Mouse (Mus musculus) gastrocnemius, postnatal 4 days (tissue): ENCODE measurements at regions not wholly inside any gene's neighbourhood (a gene's known extent, or its start where the extent isn't known, plus 50 kb on each side); places are given as distances from the start of the nearest gene placed in this dataset.
A peak's percentile ranks its signal among the peaks of the same experiment; 100 is the strongest.
"Not testable (repeated sequence)": the region's sequence is repeated elsewhere in the genome, so short reads cannot be mapped to it uniquely, and the experiment has no call there.

Experiments
- DNase-seq, 2 experiments: peaks; one replicate each; pipeline ENCODE4 v3.0.0; 2021 to 2022; ENCODE audit warnings: low spot score in 2 of 2, mixed read lengths in 2 of 2

DNA sequence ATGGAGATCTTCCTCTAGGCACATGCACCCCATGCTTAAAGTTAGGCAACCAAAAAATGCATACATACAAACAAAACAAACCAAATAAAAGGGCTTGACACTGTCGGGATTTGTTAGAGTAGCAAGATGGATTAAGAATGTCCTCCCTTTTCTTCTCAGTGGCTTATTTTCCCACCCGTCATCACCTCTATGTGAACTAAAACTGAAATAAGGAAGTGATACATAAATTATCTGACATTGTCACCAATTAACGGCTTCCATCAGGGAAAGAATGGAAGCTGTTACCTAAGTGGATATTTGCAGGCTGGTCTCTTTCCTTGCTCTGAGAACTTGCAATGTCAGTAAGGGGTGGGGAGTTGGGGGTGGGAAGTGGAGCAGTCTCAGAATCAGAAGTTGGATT lies 541.5 kb downstream of the Diaph3 start:
- DNase-seq = no peak

GRCm38 (mm10) chr14:86588525-86588924 lies 552.5 kb downstream of the Diaph3 start:
- no peak for DNase-seq

GRCm38 (mm10) chr14:86585959-86586358 lies 555.1 kb downstream of the Diaph3 start:
- DNase-seq = not testable (repeated sequence)

DNA sequence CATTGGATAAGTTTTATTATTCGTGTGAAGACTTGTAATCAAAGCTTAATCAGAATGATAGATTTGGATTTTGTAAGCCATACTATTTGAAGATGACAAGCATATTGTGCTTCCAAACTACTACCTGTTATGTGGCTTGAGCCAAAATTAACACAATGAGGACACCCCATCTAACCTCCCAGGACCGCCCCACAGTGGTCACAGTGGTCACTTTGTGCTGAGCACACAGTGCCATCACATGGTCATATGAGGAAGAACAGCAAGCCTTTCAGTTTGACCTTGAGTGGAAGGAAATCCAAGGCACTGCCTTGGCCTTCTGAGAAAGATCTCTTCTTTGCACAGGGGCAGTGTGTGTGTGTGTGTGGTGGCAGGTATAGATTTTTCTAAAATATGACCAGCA lies 578.3 kb downstream of the Diaph3 start:
- DNase-seq = no peak

GRCm38 (mm10) chr14:86537992-86538391 lies 603.0 kb downstream of the Diaph3 start:
- no peak for DNase-seq

GRCm38 (mm10) chr14:86536341-86537027 lies 604.6 kb downstream of the Diaph3 start:
- DNase-seq = no peak

DNA sequence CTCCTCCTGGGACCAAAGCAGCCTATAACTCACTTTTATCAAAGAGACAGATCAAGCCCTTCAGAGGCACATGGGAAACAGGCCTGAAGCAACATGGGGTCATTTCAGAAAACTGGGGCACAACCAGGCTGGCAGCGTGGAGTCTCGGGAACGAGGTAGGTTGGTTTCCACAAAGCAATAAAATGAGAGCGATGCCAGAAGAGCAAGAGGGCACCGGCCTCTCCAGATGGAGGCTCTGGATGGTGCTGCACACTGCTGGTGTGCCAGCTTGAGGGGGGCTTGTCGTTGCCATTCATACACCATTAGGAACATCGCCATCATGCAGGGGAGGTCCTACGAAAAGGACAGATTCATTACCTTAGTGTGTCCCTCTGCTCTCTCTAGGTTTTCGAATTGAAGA lies 630.6 kb downstream of the Diaph3 start:
- no peak for DNase-seq

DNA sequence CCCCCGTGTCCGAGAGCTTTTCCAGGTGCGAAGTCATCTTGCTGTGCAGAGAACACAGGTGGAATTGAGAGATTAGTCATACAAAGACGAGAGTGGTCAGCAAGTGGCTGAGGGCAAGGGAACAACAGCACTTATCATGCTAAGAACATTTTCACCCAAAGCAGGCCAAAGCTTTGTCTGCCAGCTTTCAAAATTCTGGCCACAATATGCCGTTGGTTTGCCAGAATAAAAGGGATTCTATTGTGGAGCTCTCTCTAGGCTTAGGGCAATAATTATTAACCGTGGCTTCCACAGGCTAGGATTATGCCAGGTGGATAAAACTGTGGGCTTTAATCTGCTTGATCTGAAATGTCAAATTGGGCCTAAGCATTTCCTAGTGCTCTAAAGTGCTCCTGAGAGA lies 631.3 kb downstream of the Diaph3 start:
- DNase-seq = no peak

GRCm38 (mm10) chr14:86506286-86506685 lies 634.7 kb downstream of the Diaph3 start:
- DNase-seq = no peak

DNA sequence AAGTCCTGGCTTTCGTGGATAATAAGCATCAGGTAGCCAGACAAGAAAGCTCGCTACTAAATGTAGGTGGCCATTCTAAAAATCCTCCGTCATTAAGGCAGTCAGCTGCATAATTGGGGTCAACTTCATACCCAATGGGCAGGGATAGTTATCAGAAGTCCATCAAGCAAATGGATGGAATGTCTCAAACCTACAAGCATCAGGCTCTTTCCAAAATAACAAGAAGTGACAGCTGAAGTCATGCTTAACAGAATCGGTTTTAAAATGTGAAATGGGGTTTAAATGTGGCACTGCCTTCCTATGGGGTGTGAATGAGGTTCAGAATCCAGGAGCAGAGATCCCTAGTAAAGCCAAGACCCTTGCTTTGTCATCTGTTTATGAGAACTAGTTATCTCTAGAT lies 650.2 kb downstream of the Diaph3 start:
- no peak for DNase-seq

DNA sequence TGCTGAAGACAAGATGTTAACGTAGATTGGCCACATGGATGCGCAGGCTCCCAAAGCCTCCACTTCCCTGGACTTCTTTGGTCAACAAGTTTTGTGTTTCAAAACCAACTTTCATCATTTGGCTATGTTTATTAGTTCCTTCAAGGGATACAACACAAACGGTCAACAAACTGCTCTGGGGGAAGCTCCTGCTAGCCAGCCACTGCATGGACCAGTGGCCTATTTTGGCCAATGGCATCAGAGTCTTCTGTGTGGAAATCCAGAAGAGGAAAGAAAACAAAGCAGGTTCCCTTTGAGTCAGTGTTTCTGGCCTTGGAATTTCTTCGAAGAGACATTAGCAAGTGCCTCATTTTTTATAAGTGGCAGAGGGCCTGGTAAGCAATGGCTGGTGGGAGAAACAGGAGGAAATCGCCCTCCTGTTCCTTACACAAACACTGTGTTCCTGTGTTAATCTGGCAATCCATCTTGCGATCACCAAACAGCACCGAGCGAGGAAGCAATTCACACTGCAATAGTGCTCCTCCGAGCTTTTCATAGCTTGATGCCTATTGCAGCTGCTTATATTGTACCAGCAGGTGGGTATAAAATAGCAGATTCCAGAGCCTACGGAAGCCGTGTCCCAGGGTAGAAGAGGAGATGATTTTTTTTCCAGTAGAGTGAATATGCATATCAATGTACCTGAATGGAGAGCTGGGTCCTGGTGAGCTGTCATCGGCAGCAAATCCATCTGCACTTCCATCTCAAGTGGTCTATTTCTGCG lies 651.0 kb downstream of the Diaph3 start:
- no peak for DNase-seq

DNA sequence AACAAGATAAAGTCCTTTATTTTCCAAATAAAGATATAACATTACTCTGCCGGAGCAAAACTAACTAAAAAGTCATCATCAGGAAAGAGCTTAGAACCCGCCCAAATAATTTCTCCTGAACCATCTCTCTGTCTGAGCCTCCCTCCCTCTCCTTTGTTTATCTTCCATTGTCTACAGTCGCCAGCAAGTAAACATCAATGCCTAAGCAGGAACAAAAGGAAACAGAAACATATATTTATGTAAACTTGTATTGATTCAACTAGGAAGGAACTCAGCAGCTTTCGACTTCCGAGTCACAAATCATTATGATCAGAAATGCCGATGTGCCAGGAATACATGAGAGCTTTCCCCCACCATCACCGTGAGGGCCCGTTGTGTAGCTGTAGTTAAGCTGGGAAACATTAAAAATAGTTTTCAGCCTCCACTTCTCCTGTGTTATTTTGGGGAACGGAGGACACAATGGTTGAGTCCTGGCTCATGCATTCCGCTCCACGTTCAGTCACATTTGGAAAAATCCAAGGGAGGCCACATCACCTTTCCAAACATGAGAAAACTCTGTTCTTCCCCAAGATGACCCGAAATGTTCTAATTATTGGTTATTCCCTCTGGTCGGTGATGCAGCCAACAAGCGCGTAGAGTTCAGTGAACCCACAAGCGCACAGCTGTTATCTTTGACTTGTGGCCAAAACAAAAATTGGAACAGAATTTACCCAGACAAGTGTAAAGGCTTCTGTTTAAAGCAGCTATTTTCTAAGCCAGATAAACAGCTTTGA lies 651.8 kb downstream of the Diaph3 start:
- DNase-seq = peak in 1 of 2 experiments; percentile 48

GRCm38 (mm10) chr14:86487285-86487897 lies 653.6 kb downstream of the Diaph3 start:
- DNase-seq = no peak

DNA sequence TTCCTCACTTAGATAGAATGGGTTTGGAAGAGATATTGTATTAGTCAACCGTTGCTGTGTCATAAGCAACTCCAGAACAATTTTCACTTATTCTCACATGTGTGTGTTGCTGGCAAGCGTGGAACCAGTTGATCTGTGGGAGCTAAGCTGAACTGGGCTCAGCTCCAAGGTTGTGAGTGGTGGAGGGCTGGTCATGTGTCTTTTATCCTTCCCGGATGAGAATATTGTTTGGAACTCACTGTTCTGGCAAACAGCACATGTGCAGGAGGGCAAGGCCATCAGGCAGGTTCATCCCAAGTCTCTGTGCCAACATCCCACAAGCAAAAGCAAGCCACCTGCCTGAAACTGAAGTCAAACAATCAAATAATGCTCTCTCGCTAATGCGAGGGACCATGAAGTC lies 656.8 kb downstream of the Diaph3 start:
- no peak for DNase-seq

DNA sequence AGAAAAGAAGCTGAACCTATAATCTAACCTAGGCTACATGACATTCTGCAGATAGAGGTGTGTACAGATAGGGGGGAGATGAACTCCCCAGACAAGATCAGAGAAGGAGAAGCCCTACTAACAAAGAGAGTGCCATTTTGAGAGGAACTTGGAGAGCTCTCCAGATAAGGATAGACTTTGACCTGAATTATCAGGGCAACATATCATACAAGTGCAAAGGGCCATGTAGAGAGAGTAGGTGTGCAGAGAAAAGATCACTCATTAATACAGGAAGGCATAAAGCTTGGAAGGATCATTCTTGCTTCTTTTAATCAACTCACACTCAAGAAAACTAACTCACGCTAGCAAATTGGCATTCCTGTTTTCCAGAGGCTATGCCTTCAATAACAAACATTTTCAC lies 667.4 kb downstream of the Diaph3 start:
- DNase-seq = no peak

DNA sequence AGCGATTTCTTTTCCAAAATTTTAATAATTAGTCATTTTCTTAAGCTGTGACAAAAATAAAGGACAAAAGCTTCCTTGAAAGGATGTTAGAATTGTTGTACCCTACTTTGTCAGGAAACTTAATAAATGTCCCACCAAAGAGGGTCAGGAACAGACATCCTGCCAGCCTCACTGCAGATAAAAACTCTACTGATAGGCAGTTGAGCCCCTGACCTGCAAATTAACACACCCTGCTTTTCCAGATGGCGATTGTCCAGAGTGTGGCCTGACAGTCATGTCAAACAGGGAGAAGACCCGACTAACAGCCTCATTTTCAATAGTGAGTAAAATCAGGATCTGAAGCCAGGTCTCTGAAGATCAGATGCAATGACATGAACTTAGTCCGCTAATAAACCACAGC lies 670.6 kb downstream of the Diaph3 start:
- no peak for DNase-seq

- DNase-seq = no peak
Observed at GRCm38 (mm10) chr14:86467886-86468463, 673.1 kb downstream of the Diaph3 start.

DNA sequence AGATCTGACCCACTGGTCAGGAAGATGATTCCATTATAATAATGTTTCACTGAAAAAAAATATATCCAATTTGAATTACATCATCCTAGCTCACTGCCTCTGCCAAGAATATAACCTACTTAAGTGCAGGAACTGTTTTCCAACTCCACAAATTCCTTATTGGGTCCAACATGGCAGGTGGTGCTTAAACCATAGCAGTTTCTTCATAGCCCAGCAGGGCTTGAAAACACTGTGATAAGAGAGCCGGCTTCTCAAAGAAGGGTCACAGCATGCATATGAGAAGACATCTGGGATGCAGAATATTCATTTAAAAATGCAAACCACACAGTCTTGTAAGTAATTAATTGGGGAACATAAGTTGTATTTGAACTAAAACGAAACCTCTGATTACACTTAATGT lies 677.6 kb downstream of the Diaph3 start:
- DNase-seq = no peak

DNA sequence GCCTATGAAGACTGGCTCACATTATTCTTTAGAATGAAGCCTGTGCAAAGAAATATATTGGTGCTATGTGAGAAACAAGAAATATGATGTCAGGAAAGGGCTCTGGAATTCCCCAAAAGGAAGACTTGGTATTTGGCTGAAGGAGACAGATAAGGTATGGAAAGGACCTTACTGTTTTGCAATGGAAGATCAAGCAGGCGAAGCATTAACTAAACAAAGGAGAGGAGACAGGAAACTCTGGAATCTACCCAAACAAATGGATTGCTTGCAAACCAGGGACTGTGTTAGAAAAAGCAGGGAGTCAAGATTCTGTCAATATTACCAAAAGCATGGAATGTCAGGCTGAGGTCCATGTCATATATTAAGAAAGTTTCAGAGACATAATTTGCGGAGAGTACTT lies 687.9 kb downstream of the Diaph3 start:
- no peak for DNase-seq

- DNase-seq = no peak
Observed at GRCm38 (mm10) chr14:86450616-86451015, 690.4 kb downstream of the Diaph3 start.

- DNase-seq = no peak
Observed at GRCm38 (mm10) chr14:86445139-86445538, 695.9 kb downstream of the Diaph3 start.
